ENCODE assay signal across 9 mouse cellular contexts in the genomic region with DNA sequence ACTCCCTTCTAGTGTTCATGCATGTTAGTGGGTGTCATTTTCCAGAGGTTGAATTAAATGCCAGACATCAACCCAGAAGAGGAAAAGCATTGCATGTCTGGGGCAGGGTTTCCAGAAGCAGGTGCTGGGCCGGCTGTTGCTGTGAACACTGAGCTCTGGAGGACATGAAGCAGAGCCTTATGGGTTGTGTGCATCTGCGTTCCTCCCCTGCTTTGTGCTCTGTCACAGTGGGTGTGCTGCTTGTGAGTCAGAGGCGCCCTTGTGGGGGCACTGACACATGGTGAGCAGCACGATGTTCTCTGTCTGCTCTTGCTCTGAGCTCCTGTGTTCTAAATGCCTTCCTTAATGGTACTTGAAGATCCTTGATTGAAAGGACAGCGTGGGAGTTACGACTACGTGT.
DNase-seq lines count a peak whose midpoint lies in the region; ATAC-seq lines count a peak whose summit lies in the region.
"Had no signal": no experiment of that assay in that cellular context is flagged by ENCODE, and none has a peak within 500 bp of the region (broad histone marks: within the 10 kb centered on the region; RNA-seq: fewer than 3 reads in every experiment).

No protein-coding gene starts in this region.

- no peak overlapping the region for H3K9ac ChIP-seq in midbrain, embryonic 13.5 days (replicated peaks)
- no peak overlapping the region for H3K9ac ChIP-seq in midbrain, embryonic 16.5 days (ENCODE audit: low read depth, low read length)
- H3K9ac ChIP-seq: embryonic facial prominence, embryonic 13.5 days had no signal

- 48% methylated on average over 7 of the region's 7 CpGs for WGBS in midbrain, embryonic 13.5 days
- 48% methylated on average over 7 of the region's 7 CpGs for WGBS in midbrain, embryonic 16.5 days

- H3K4me2 ChIP-seq in midbrain, embryonic 13.5 days (replicated peaks), result no peak overlapping the region
- H3K4me2 ChIP-seq in midbrain, embryonic 16.5 days (ENCODE audit: low read length), result no peak overlapping the region
- H3K4me2 ChIP-seq: embryonic facial prominence, embryonic 13.5 days had no signal

- H3K36me3 ChIP-seq in midbrain, embryonic 13.5 days, result no peaks in the 10 kb centered on the region; the same call in 1 of the 2 replicates
- H3K36me3 ChIP-seq in midbrain, embryonic 16.5 days (ENCODE audit: control insufficient read depth, insufficient read depth, low read length), result no peaks in the 10 kb centered on the region

- no peak overlapping the region for H3K27ac ChIP-seq in midbrain, embryonic 13.5 days
- no peak overlapping the region for H3K27ac ChIP-seq in midbrain, embryonic 16.5 days (ENCODE audit: low read length)
- H3K27ac ChIP-seq: embryonic facial prominence, embryonic 13.5 days had no signal

- DNase-seq in frontal cortex, adult 2 months (ENCODE audit: extremely low spot score in 1 of 2, low spot score in 1 of 2), result peak; percentile 69 to 76
- peak; percentile 73 to 76 for DNase-seq in layer of hippocampus, postnatal 36 days
- peak; percentile 41 to 54 for DNase-seq in right cerebral cortex, postnatal 10 days (ENCODE audit: low spot score in 2 of 2)
- DNase-seq in heart, adult 8-10 months (ENCODE audit: low spot score), result no peak
- no peak for DNase-seq in urinary bladder, postnatal 25 days (ENCODE audit: low spot score)
- no peak for DNase-seq in testis, postnatal 10 days (ENCODE audit: low spot score)

- H3K4me1 ChIP-seq in midbrain, embryonic 13.5 days (replicated peaks), result peaks cover 8% of the 10 kb centered on the region; the same call in 1 of the 2 replicates
- H3K4me1 ChIP-seq in midbrain, embryonic 16.5 days (ENCODE audit: control insufficient read depth, insufficient read depth, low read length), result peaks cover 6% of the 10 kb centered on the region

- no peaks in the 10 kb centered on the region for H3K27me3 ChIP-seq in midbrain, embryonic 13.5 days
- H3K27me3 ChIP-seq in midbrain, embryonic 16.5 days (ENCODE audit: control insufficient read depth, insufficient read depth, low read depth, low read length), result no peaks in the 10 kb centered on the region
- H3K27me3 ChIP-seq: embryonic facial prominence, embryonic 13.5 days had no signal

- H3K9me3 ChIP-seq in midbrain, embryonic 13.5 days, result no peaks in the 10 kb centered on the region
- no peaks in the 10 kb centered on the region for H3K9me3 ChIP-seq in midbrain, embryonic 16.5 days (replicated peaks; ENCODE audit: control insufficient read depth, low read length, poor library complexity, severe bottlenecking)
- H3K9me3 ChIP-seq: embryonic facial prominence, embryonic 13.5 days had no signal

- peak; percentile 55; the same call in 1 of the 2 replicates for ATAC-seq in midbrain, embryonic 13.5 days
- no peak for ATAC-seq in midbrain, embryonic 16.5 days

- no peak overlapping the region for H3K4me3 ChIP-seq in midbrain, embryonic 13.5 days (replicated peaks)
- no peak overlapping the region for H3K4me3 ChIP-seq in midbrain, embryonic 16.5 days (ENCODE audit: low read depth, low read length)
- H3K4me3 ChIP-seq: embryonic facial prominence, embryonic 13.5 days had no signal

Comparison
In these comparisons a context has a peak if more than half of its experiments do, and no peak if none do; other contexts are left out.
1. DNase-seq: peak in frontal cortex, adult 2 months (2 of 2), layer of hippocampus, postnatal 36 days (2 of 2) and right cerebral cortex, postnatal 10 days (2 of 2); none in heart, adult 8-10 months (single experiment), urinary bladder, postnatal 25 days (single experiment) and testis, postnatal 10 days (single experiment).